Mouse (Mus musculus): ENCODE measurements at regions not wholly inside any gene's neighbourhood (a gene's known extent, or its start where the extent isn't known, plus 50 kb on each side); places are given as distances from the start of the nearest gene placed in this dataset.

- ATAC-seq (ENCODE audit: low TSS enrichment), result peak; percentile 88
Measured at GRCm38 (mm10) chr8:79587258-79587657, 52.2 kb upstream of the Otud4 start.

DNA sequence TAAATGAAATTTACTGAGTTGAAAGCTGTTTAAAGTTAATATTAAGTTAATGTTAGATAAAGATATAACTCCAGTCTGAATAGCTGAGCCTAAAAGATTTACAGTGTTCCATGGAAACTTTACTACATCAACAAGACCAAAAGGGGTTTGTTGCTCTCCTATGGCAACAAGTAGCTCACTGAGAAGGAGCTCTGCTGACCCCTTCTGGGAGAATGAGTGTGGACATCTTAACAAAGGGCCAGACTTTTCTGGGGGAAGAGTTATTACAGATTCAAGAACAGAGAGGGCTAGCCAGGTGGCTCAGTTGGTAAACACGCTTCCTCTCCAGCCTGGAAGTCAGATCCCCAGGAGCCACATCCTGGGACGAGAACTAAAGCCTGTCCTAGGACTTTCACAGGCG is 54.5 kb upstream of the Otud4 start:
- peak; percentile 80 for ATAC-seq (ENCODE audit: low TSS enrichment)

DNA sequence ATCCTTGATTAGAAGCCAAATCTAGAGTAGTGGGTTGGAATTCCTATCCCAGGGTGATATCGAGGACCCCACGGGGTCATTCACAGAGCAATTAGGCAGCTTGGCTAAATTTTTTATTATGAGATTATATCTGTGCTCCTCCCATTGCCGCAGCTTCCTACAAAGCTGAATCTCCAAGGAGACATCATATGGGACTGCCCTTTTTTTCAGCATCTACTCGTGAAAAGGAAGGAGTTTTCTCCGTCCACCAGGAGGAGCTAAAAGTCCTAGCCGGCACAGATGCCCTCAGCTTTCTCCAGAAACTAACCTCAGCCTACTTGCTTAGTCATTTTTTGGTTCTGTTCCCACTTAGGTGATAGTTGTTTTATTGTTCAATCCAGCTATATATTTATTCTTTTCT is 56.1 kb upstream of the Otud4 start:
- 0 out of 2 replicates have a peak, but pooled peaks have one; percentile 50 for ATAC-seq (ENCODE audit: low TSS enrichment)

- no peak for ATAC-seq (ENCODE audit: low TSS enrichment)
Measured at GRCm38 (mm10) chr8:79582195-79582594, 57.2 kb upstream of the Otud4 start.

- no peak for ATAC-seq (ENCODE audit: low TSS enrichment)
Measured at GRCm38 (mm10) chr8:79576086-79576485, 63.3 kb upstream of the Otud4 start.

DNA sequence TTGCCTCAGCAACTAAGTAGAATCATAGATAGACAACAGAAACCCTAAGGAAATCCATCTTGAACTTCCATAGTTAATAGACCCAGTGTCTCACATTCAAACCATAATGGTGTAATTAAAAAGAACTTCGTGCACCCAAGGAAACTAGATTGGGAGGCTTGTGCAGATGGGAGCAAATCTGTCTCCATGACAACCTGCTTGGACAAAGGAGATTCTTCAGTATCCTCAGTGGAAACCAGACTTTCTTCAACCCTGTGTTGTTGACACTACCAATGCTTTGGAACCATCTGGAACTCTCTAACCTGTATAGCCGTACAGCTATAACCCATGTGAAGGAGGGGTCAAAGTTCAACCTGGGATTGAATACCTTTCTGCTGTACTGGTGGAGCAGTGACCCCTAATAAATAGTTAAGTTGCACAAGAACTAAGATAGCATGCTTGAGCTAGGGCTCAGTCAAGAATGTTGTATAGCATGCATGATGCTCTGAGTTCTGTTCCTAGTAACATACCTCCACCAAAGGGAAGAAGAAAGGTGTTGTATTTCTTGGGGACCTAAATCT is 64.2 kb upstream of the Otud4 start:
- ATAC-seq (ENCODE audit: low TSS enrichment), result peak; percentile 57; the same call in 1 of the 2 replicates

- ATAC-seq (ENCODE audit: low TSS enrichment), result no peak
Measured at GRCm38 (mm10) chr8:79573491-79573890, 65.9 kb upstream of the Otud4 start.

GRCm38 (mm10) chr8:79572526-79572925 is 66.9 kb upstream of the Otud4 start:
- ATAC-seq (ENCODE audit: low TSS enrichment), result no peak

GRCm38 (mm10) chr8:79563101-79563500 is 76.3 kb upstream of the Otud4 start:
- no peak for ATAC-seq (ENCODE audit: low TSS enrichment)

GRCm38 (mm10) chr8:79562669-79563068 is 76.7 kb upstream of the Otud4 start:
- no peak for ATAC-seq (ENCODE audit: low TSS enrichment)

- peak; percentile 95 for ATAC-seq (ENCODE audit: low TSS enrichment)
Measured at GRCm38 (mm10) chr8:79562071-79562581, 77.3 kb upstream of the Otud4 start.

- ATAC-seq (ENCODE audit: low TSS enrichment), result no peak; the same call in 1 of the 2 replicates
Measured at GRCm38 (mm10) chr8:79561269-79562063, 78.0 kb upstream of the Otud4 start.

GRCm38 (mm10) chr8:79559516-79559915 is 79.9 kb upstream of the Otud4 start:
- peak; percentile 68 for ATAC-seq (ENCODE audit: low TSS enrichment)

- ATAC-seq (ENCODE audit: low TSS enrichment), result no peak
Measured at GRCm38 (mm10) chr8:79554311-79554710, 85.1 kb upstream of the Otud4 start.

- ATAC-seq (ENCODE audit: low TSS enrichment), result no peak
Measured at GRCm38 (mm10) chr8:79550151-79550550, 89.3 kb upstream of the Otud4 start.

- no peak for ATAC-seq (ENCODE audit: low TSS enrichment)
Measured at GRCm38 (mm10) chr8:79548156-79548555, 91.3 kb upstream of the Otud4 start.

- ATAC-seq (ENCODE audit: low TSS enrichment), result no peak
Measured at GRCm38 (mm10) chr8:79545866-79546373, 93.5 kb upstream of the Otud4 start.

DNA sequence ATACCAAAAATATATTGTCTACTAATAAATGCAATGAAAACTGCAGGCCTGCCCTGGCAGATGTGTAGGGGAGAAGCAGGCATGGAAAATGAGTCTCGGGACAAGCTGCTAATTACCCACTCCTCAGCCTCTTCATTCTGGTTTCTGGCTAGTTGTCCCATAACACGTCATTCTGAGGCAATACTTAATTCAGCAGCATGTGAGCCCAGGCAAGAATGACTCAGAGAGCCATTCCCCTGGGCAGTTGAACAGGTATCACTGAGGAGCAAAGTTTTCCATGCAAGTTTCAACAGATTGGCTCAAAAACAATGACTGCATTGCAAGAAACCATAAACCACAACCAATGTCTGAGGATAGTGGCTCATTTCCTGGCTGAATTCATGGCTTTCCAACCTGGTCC is 97.0 kb upstream of the Otud4 start:
- ATAC-seq (ENCODE audit: low TSS enrichment), result no peak

DNA sequence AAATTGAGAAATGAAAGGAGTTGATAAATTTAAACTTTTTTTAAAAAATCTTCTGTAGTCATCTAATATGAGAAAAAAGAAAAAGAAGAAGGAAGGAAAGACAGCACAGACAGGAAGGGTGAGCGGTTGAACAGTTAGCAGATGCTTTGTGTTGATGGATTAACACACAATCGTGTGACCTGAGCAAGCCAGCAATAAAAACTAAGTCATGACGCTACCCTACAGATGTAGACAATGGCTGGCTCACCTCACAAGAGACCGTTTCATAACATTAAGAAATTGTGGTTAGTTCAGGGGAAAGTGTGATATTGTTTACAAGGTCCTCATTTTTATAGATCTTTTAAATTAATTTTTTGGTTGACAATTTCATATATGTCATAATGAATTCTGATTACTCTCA is 99.4 kb upstream of the Otud4 start:
- no peak for ATAC-seq (ENCODE audit: low TSS enrichment)

DNA sequence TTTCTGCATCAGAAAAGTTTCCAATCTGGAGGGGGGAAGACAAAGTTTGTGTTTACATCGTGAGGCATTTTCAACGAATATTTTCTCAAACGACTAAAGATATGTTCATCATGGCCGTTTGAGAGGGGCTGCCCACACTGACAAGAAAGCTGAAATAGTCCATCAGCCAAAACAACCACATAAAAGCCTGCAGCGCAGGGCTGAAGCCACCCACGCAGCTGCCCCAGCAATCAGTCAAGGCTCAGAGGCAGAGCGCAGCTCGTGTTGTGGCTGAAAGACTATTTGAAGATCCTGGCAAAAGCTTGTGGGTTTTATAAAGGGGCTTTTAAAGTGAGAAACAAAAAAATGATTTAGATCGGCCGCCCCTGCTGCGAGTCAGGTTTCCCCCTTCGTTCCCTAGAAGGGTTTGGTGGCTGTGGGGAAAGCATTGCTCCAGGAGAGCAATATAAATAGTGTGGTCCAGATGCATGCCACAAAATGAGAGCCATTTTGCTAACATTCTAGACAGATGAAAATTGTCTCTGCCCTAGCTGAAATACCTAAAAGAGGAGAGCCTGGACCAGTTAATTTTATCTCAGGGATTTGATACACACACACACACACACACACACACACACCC is 105.0 kb upstream of the Otud4 start:
- ATAC-seq (ENCODE audit: low TSS enrichment), result peak; percentile 69; the same call in 1 of the 2 replicates

GRCm38 (mm10) chr8:79529556-79529955 is 109.9 kb upstream of the Otud4 start:
- ATAC-seq (ENCODE audit: low TSS enrichment), result no peak

DNA sequence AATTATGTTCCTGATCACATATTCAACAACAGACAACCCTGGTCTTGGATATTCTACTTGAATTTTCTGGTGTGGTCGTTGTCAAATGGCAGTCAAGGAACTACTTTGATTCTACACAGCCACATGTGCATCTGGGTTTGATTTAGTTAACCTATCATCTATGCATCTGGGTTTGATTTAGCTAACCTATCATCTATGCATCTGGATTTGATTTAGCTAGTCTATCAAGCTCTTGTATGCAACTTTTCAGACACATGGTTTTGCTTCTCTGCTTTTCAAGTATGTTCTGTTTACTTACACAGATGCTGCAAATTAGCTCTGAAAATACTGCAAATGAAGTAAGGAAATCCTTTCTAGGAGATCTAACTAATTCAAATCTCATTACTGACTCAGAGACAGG is 117.4 kb upstream of the Otud4 start:
- ATAC-seq (ENCODE audit: low TSS enrichment), result no peak

- no peak for ATAC-seq (ENCODE audit: low TSS enrichment)
Measured at GRCm38 (mm10) chr8:79518966-79519365, 119.6 kb upstream of the Smad1 start.

Data from frontal cortex, adult (tissue).